Mouse (Mus musculus) lung, embryonic 16.5 days (tissue): ENCODE measurements around the gene Robo2. TPM values are rescaled to one million over a fixed set of nuclear protein-coding genes. Genes with fewer than 3 reads are reported as not detected.

Experiments
- ATAC-seq: fragments of 200-750 bp; cut with Nextera tagmentation; 2 replicates; pipeline ENCODE4 v1.8.0; 2017; ENCODE audit warnings: low read depth, mild to moderate bottlenecking, moderate library complexity
- H3K27ac ChIP-seq: fragments of 300-500 bp; sonication (generic); 2 replicates; pipeline ENCODE4 v1.5.1; 2014; ENCODE audit warnings: mild to moderate bottlenecking, control low read depth, low read length
- H3K27me3 ChIP-seq: fragments of 300-500 bp; sonication (generic); 2 replicates; pipeline ENCODE4 v1.6.1; 2014; ENCODE audit warnings: low read depth, low read length, mixed read lengths; ENCODE audit not compliant: control insufficient read depth, insufficient read depth
- H3K36me3 ChIP-seq: fragments of 300-500 bp; sonication (generic); 2 replicates; pipeline ENCODE4 v1.6.1; 2014; ENCODE audit warnings: low read length; ENCODE audit not compliant: control insufficient read depth, insufficient read depth
- H3K4me1 ChIP-seq: fragments of 300-500 bp; sonication (generic); replicated peaks from 2 replicates; pipeline ENCODE4 v1.6.1; 2014; ENCODE audit warnings: low read length, mixed read lengths; ENCODE audit not compliant: control insufficient read depth, insufficient read depth
- H3K4me2 ChIP-seq: fragments of 300-500 bp; sonication (generic); 2 replicates; pipeline ENCODE4 v1.6.1; 2014; ENCODE audit warnings: low read depth, low read length, control low read depth
- H3K4me3 ChIP-seq: fragments of 300-500 bp; sonication (generic); 2 replicates; pipeline ENCODE4 v1.5.1; 2014; ENCODE audit warnings: mild to moderate bottlenecking, low read length, control low read depth
- H3K9ac ChIP-seq: fragments of 300-500 bp; sonication (generic); 2 replicates; pipeline ENCODE4 v1.6.1; 2014; ENCODE audit warnings: low read length, control low read depth
- H3K9me3 ChIP-seq: fragments of 300-500 bp; sonication (generic); 2 replicates; pipeline ENCODE4 v1.6.1; 2016; ENCODE audit warnings: low read length; ENCODE audit not compliant: control insufficient read depth
- WGBS: fragments of 180-500 bp; shearing (Covaris S2); extraction: QIAGEN DNeasy Blood & Tissue Kit; methylation state at CpG from one replicate; pipeline ENCODE4 v1.1.7; 2014; 5-methylcytosine and 5-hydroxymethylcytosine counted together
- polyA plus RNA-seq: library from polyadenylated mRNA; unstranded; fragments of >200 nt; fragmentation: Nextera tagmentation; extraction: Ambion mirVana; gene quantifications from 2 replicates; pipeline ENCODE4 v1.2.1, GENCODE M21; 2015

Gene Robo2
- polyA plus RNA-seq, 1 experiment from 2014 or later = 45.3 TPM

GRCm38 (mm10) chr16:74234393-74235059 is 177.1 kb downstream of the Robo2 start:
- WGBS = 85% methylated on average over 6 of the region's 6 CpGs
- no peak overlapping the region for H3K9ac ChIP-seq
- H3K4me2 ChIP-seq = no peak overlapping the region
- no peaks in the 10 kb centered on the region for H3K36me3 ChIP-seq
- H3K9me3 ChIP-seq = no peaks in the 10 kb centered on the region
- no peaks in the 10 kb centered on the region for H3K27me3 ChIP-seq
- H3K4me3 ChIP-seq = no peak overlapping the region
- ATAC-seq = no peak
- H3K27ac ChIP-seq = no peak overlapping the region
- no peaks in the 10 kb centered on the region for H3K4me1 ChIP-seq

- H3K9me3 ChIP-seq = no peaks in the 10 kb centered on the region
- no peak overlapping the region for H3K4me3 ChIP-seq
- 69% methylated on average over 5 of the region's 5 CpGs for WGBS
- no peaks in the 10 kb centered on the region for H3K4me1 ChIP-seq
- H3K4me2 ChIP-seq = no peak overlapping the region
- ATAC-seq = no peak
- no peak overlapping the region for H3K9ac ChIP-seq
- no peaks in the 10 kb centered on the region for H3K27me3 ChIP-seq
- H3K36me3 ChIP-seq = no peaks in the 10 kb centered on the region
- H3K27ac ChIP-seq = no peak overlapping the region
Measured at GRCm38 (mm10) chr16:74233596-74233995, 178.0 kb downstream of the Robo2 start.

GRCm38 (mm10) chr16:74227285-74227684 is 184.3 kb downstream of the Robo2 start:
- ATAC-seq = no peak
- H3K4me2 ChIP-seq = no peak overlapping the region
- H3K4me1 ChIP-seq = no peaks in the 10 kb centered on the region
- H3K36me3 ChIP-seq = no peaks in the 10 kb centered on the region
- H3K4me3 ChIP-seq = no peak overlapping the region
- H3K9me3 ChIP-seq = no peaks in the 10 kb centered on the region; the same call in 1 of the 2 replicates
- no peaks in the 10 kb centered on the region for H3K27me3 ChIP-seq
- no peak overlapping the region for H3K9ac ChIP-seq
- H3K27ac ChIP-seq = no peak overlapping the region

- WGBS = 78% methylated on average over 7 of the region's 7 CpGs
- Histone ChIP-seq H3K27me3 (no peaks in the 10 kb centered on the region), H3K4me3 (no peak overlapping the region), H3K4me1 (no peaks in the 10 kb centered on the region), H3K9me3 (no peaks in the 10 kb centered on the region; the same call in 1 of the 2 replicates), H3K36me3 (no peaks in the 10 kb centered on the region), H3K9ac (no peak overlapping the region), H3K4me2 (no peak overlapping the region), H3K27ac (no peak overlapping the region)
- ATAC-seq = no peak
Measured at GRCm38 (mm10) chr16:74225423-74226272, 186.0 kb downstream of the Robo2 start.

GRCm38 (mm10) chr16:74222501-74222900 is 189.1 kb downstream of the Robo2 start:
- no peak overlapping the region for H3K4me2 ChIP-seq
- H3K27ac ChIP-seq = no peak overlapping the region
- no peak overlapping the region for H3K4me3 ChIP-seq
- no peaks in the 10 kb centered on the region for H3K27me3 ChIP-seq
- H3K36me3 ChIP-seq = no peaks in the 10 kb centered on the region
- H3K4me1 ChIP-seq = no peaks in the 10 kb centered on the region
- H3K9ac ChIP-seq = no peak overlapping the region
- H3K9me3 ChIP-seq = no peaks in the 10 kb centered on the region; the same call in 1 of the 2 replicates
- WGBS = 74% methylated on average over 5 of the region's 5 CpGs
- no peak for ATAC-seq

- ATAC-seq = no peak
- Histone ChIP-seq H3K36me3 (no peaks in the 10 kb centered on the region), H3K4me2 (no peak overlapping the region), H3K4me3 (no peak overlapping the region), H3K4me1 (no peaks in the 10 kb centered on the region), H3K9ac (no peak overlapping the region), H3K9me3 (no peaks in the 10 kb centered on the region), H3K27me3 (no peaks in the 10 kb centered on the region), H3K27ac (no peak overlapping the region)
- 64% methylated on average over 1 of the region's 1 CpGs for WGBS
Measured at GRCm38 (mm10) chr16:74216879-74217415, 194.7 kb downstream of the Robo2 start.

- Histone ChIP-seq H3K4me1 (no peaks in the 10 kb centered on the region), H3K27me3 (no peaks in the 10 kb centered on the region), H3K9me3 (no peaks in the 10 kb centered on the region), H3K4me3 (no peak overlapping the region), H3K27ac (no peak overlapping the region), H3K4me2 (no peak overlapping the region), H3K36me3 (no peaks in the 10 kb centered on the region), H3K9ac (no peak overlapping the region)
- no peak for ATAC-seq
- 84% methylated on average over 13 of the region's 13 CpGs for WGBS
Measured at GRCm38 (mm10) chr16:74215791-74216190, 195.8 kb downstream of the Robo2 start.

- Histone ChIP-seq H3K27ac (no peak overlapping the region), H3K4me2 (no peak overlapping the region), H3K4me3 (no peak overlapping the region), H3K36me3 (no peaks in the 10 kb centered on the region), H3K4me1 (no peaks in the 10 kb centered on the region), H3K9me3 (no peaks in the 10 kb centered on the region), H3K27me3 (no peaks in the 10 kb centered on the region), H3K9ac (no peak overlapping the region)
- WGBS = 77% methylated on average over 5 of the region's 5 CpGs
- ATAC-seq = no peak
Measured at GRCm38 (mm10) chr16:74200705-74201104, 210.9 kb downstream of the Robo2 start.

GRCm38 (mm10) chr16:74200024-74200703 is 211.5 kb downstream of the Robo2 start:
- Histone ChIP-seq H3K4me1 (no peaks in the 10 kb centered on the region), H3K27me3 (no peaks in the 10 kb centered on the region), H3K4me3 (no peak overlapping the region), H3K27ac (no peak overlapping the region), H3K4me2 (no peak overlapping the region), H3K9ac (no peak overlapping the region), H3K36me3 (no peaks in the 10 kb centered on the region), H3K9me3 (no peaks in the 10 kb centered on the region)
- WGBS = 82% methylated on average over 1 of the region's 1 CpGs
- no peak for ATAC-seq
